Mouse (Mus musculus): ENCODE data around the gene Prss16.
A peak's percentile ranks its signal among the peaks of the same experiment; 100 is the strongest.

The Prss16 gene

DNA sequence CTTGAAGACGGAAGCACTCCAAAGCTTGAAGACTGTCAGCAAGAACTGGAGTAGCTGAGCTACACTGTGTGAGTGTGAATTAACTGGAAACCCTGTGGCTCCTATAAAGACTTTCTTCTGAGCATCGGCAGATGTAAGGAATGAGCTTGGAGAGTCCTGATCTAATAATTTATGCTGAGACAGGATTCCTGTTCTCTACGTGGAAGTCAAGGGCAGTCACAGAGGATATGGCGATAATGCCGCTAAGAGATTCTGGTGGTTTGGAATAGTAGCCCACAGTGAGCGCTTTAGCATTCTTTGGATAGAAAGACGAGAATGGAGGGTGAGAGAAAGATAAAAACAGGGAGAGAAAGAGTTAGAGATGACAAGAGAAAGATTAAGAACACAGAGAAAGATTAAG, 1.7 kb downstream of the Prss16 start:
- no peak for DNase-seq (ENCODE audit: extremely low read depth, insufficient read length, low spot score)

GRCm38 (mm10) chr13:22007121-22007510, 2.4 kb downstream of the Prss16 start:
- DNase-seq (ENCODE audit: extremely low read depth, insufficient read length, low spot score), result no peak

DNA sequence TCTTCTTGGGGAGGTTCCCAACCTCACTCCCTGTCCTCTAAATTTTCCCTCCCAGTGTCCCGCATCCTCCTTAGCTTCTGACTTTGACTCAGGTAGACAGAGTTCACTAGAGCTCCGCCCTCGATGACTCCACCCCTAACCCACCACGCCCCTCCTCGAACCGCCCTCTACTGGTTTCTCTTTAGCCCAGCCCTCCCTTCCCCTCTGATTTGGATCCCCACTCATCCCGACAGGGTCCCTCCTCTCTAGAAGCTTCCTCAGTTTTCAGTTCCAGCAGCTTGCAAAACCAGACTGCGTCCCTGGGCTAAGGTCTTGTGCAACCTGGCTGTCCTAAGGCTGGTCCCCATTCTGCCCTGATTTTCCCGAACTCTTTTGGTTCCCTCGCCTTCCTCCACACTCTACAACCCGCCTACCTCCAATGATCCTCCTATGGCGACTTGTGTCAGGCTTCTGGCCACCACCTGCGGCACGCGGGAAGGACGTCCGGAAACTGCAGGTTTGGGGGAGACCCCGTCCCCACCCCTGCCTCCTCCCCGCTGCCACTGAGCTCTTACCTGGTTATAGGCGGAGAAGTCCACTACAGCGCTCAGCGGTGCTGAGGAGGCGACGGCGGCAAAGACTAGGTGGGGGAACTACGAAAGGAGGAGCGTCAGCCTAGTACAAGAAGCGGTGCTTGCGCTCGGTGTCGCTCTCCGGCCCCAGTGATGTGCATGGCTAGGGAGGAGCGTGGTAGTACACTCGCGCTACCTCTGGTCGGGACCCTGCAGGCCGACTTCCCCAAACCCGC, 3.0 kb downstream of the Prss16 start:
- DNase-seq (ENCODE audit: extremely low read depth, insufficient read length, low spot score), result peak; percentile 80

DNA sequence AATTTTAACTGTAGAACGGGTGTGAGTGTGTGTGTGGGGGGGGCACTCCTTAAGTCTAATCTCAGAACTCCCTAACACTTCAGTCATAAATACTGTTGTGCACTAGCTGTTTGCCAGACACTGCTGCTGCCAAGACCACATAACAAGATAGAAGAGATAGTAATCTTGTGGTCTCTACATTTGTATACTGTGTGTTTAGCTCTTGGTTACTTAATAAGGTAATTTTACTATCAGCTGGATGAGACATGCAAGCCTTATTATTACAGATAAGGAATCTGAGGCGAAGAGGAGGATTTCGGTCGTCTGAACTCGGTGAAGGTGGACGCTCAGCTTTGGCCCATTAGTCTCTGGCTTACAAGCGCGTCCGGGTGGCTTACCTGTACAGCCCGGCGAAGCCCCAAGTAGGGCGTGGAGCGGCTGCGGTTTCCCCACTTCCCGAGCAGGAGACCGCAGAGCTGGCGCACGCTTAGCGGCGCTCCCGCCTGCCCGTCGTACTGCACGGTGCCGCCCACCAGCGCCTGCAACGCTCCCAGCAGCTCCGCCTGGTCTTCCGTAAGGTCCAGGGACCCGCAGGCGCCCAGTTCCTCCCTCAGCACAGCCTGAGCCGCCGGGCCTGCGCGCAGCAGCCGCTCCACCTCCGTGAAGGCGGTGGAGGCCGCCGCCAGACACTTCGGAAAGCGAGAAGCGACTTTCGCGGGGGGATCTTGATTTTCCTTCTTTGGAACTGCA, 3.8 kb downstream of the Prss16 start:
- peak; percentile 83 for DNase-seq (ENCODE audit: extremely low read depth, insufficient read length, low spot score)

DNA sequence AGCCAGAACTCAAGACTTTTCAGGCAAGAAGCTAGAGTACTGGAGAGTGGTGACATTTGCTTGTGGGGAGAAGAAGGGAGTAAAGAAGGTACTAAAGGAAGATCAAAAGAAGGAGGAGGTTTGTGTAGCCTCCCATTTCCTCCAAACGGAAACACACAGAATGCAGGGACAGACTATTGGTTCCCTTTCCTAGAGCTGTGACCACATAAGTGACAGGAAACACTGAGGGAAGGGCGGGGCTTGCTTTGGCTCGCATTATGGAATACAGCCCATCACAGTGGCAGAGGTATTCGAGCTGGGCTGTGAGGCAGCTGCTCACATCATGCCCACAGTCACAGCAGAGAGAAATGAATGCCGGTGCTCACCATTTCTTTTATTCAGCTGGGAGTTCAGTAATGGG, 7.7 kb downstream of the Prss16 start:
- no peak for DNase-seq (ENCODE audit: extremely low read depth, insufficient read length, low spot score)

DNA sequence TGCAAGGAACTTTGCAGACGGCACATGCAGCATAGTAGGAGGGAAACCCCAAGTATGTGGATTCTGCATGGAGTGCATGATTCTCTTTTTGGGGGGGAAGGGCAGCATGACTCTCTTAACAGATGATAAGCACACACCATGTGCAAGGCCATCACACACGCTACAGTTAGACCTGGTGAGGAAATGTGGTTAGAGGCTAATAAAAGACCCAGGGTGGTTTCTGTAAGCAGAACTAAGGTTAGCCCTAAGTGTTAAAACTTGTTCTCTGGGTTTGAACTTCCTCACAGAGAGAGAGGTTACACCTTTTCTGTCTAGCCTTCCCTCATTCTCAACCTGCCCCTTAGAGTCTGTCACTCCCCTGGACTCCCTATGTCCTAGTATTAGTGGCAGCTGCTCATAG, 8.2 kb downstream of the Prss16 start:
- DNase-seq (ENCODE audit: extremely low read depth, insufficient read length, low spot score), result no peak

GRCm38 (mm10) chr13:21999147-21999546, 10.4 kb downstream of the Prss16 start:
- no peak for DNase-seq (ENCODE audit: extremely low read depth, insufficient read length, low spot score)

GRCm38 (mm10) chr13:21998412-21998811, 11.1 kb downstream of the Prss16 start:
- no peak for DNase-seq (ENCODE audit: extremely low read depth, insufficient read length, low spot score)

- DNase-seq (ENCODE audit: extremely low read depth, insufficient read length, low spot score), result no peak
Measured at GRCm38 (mm10) chr13:21997821-21998220, 11.7 kb downstream of the Prss16 start.

DNA sequence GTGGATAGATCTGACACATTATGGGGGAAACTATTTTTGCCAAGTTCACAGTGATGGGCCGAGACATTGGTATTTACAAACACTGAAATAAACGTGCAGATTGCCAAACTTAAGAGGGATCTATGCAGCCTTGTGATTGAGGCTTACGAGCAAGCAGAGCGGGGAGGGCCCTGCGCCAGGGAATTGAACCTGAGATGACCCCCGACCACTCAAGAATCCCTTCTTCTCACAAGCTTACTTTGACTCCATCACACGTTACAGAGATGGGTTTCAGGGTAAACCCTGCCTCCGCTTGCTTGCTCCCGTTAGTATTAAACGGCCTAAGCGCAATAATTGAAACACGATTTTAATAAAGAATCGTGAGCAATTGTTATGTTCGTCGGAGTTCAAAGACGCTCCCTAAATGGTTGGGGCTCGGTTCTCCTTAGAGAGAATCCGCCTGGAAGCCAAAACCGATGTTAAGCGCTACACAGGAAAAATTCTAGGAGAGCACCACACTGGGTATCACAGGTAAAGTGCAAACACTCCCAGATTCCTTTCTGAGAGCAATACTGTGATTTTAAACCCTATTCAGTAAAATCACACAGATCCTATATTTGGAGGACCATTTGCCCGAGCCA, 12.2 kb downstream of the Prss16 start:
- DNase-seq (ENCODE audit: extremely low read depth, insufficient read length, low spot score), result no peak

DNA sequence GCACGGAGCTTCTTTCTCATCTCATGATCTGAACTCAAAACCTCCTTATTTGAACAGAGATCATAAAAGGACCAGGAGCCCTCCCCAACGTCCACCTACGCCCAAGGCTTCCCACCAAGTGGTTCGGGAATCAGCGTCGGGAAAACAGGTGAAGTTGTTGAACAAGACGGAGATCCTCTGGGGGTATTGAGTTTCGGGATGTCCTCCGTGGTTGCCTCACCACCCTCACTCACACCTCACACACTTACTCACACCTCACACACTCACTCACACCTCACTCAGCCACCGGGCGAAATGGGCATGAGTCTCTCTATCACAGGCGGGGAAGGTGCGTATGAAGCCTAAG, 12.7 kb downstream of the Prss16 start:
- no peak for DNase-seq (ENCODE audit: extremely low read depth, insufficient read length, low spot score)

DNA sequence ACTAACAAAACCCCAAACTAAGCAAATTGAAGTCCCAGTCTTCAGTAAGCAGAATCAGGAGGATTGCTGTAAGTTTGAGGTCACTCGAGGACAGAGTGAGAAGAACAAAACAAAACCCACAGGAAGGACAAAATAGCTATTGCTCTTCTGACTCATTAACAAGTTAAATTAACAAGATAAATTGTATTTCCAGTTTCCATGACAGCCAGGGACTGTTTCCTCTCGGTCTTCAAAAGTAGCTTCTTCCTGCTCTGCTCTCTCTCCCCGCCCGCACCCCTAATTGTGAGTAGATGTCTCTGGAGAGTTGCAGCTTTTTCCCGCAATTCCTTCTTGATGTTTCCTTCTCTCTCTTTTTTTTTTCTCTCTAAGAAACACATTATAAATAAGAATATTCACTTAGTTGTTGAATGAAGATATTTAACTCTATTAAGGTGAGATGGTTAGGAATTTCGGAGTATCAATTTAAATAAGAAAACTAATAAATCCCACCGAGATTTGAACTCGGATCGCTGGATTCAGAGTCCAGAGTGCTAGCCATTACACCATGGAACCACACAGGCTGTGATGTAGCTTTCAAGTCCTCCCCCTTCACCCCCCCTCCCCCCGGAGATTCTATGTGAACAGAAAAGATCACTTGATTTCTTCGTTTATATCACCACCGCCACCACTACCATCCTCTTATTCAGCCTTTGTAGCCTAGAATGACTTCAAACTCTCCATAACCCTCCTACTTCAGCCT, 13.3 kb downstream of the Prss16 start:
- DNase-seq (ENCODE audit: extremely low read depth, insufficient read length, low spot score), result peak; percentile 49

- DNase-seq (ENCODE audit: extremely low read depth, insufficient read length, low spot score), result peak; percentile 66
Measured at GRCm38 (mm10) chr13:21995331-21995914, 14.1 kb downstream of the Prss16 start.

- no peak for DNase-seq (ENCODE audit: extremely low read depth, insufficient read length, low spot score)
Measured at GRCm38 (mm10) chr13:21994896-21995295, 14.6 kb downstream of the Prss16 start.

GRCm38 (mm10) chr13:21993957-21994738, 15.4 kb downstream of the Prss16 start:
- DNase-seq (ENCODE audit: extremely low read depth, insufficient read length, low spot score), result peak; percentile 66

- DNase-seq (ENCODE audit: extremely low read depth, insufficient read length, low spot score), result no peak
Measured at GRCm38 (mm10) chr13:21992550-21992949, 17.0 kb downstream of the Prss16 start.

DNA sequence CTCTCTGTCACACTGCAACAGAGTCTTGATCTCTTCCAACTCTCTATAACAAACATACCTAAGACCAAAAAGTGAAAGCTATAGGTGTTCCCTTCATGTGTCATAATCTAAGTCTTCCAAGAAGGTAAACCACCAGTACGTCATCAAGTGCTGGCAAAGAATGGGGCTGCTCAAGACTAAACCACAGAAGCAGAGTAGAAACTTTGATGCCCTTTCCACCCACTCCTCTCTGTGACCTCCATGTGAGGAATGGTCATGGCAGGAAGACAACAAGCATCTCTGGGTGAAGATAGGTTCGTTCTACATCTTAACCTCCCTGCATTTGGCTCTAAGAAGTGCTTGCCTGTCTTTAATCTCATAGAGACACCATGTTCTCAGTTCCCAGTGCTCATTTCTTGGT, 25.1 kb downstream of the Prss16 start:
- DNase-seq (ENCODE audit: extremely low read depth, insufficient read length, low spot score), result no peak

DNA sequence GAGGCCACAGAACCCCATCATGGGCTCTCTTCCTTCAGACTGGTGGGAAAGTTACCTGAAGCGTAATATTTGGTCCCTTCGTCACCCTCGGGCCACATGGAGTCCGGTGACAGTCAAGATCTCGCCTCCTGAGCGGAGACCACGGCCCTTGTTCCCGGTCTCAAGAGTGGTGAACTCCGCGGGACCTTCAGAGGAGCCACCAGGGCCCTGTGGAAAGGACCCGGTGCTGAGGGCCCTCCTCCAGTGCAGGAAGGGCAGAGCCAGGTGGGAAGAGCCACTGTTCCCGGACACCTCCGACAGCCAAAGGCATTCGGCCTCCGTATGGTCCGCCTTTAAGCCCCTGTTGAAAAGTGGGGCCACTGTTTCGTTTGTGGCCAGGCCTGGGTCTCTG, 27.7 kb downstream of the Prss16 start:
- DNase-seq (ENCODE audit: extremely low read depth, insufficient read length, low spot score), result no peak

- no peak for DNase-seq (ENCODE audit: extremely low read depth, insufficient read length, low spot score)
Measured at GRCm38 (mm10) chr13:21980981-21981802, 28.4 kb downstream of the Prss16 start, which contains the start of gene Pom121l2. Gene Pom121l2, plus strand, starts transcription at chr13:21981194.
